Mouse (Mus musculus): Measurements from ENCODE around the gene Rpl36a-ps1. TPM values are rescaled to one million over a fixed set of nuclear protein-coding genes. Genes with fewer than 3 reads are reported as not detected.

Gene Rpl36a-ps1
- total and polyA plus RNA-seq, 3 experiments = 6.2 to 73.7 (median 57.6) TPM

DNA sequence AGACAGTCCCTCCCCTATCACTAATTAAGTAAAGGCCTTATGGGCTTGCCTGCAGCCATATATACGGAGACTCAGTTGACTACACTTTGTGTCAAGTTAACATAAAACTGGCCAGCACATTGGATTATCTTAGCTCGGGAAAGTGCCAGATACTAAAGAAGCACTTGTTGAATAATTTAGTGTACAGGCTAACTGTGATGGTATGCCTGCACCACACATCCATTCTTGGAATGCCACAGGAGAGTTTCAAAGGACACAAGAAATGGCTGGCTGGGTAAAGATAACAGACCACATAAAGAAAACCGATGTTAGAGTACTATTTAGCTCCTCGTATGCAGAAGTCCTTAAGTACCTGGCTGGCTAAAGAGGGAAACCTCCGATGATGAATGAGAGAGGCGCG lies 24.6 kb upstream of the Rpl36a-ps1 start:
- in situ Hi-C loops (cut with MboI; ENCODE audit: low pct_ligation_motif_present, low pct_unique_long_range_greater_than_20kb, low sequenced_read_pairs) (no loop called here), dilution Hi-C loops (cut with MboI; ENCODE audit: extremely low pct_ligation_motif_present, extremely low pct_unique_long_range_greater_than_20kb, low sequenced_read_pairs) (no loop called here)
- no peak overlapping the region for H3K4me2 ChIP-seq (ENCODE audit: insufficient read depth, low read depth, poor library complexity, severe bottlenecking)
- H3K4me3 ChIP-seq (replicated peaks in 1 of 3; ENCODE audit: low read depth in 2 of 3, low read length in 2 of 3, poor library complexity in 1 of 3) = no peak overlapping the region
- H3K9ac ChIP-seq (ENCODE audit: insufficient read depth, low read depth) = no peak overlapping the region
- H3K9me3 ChIP-seq (replicated peaks; ENCODE audit: low read length) = no peaks in the 10 kb centered on the region
- H3K36me3 ChIP-seq (replicated peaks in 1 of 2; ENCODE audit: control insufficient read depth in 1 of 2, insufficient read depth in 1 of 2, low read length in 1 of 2) = no peaks in the 10 kb centered on the region
- DNase-seq (ENCODE audit: extremely low read depth) = no peak
- no peaks in the 10 kb centered on the region for H3K79me2 ChIP-seq (replicated peaks; ENCODE audit: control insufficient read depth, extremely low read depth, insufficient read depth, poor library complexity, severe bottlenecking)
- TF ChIP-seq ZMIZ1 (IDR thresholded peaks at IDR 0.05; ENCODE audit: low read depth, low read length) (no peak), MXI1 (IDR thresholded peaks at IDR 0.05; ENCODE audit: low read depth, low read length) (no peak), MAZ (IDR thresholded peaks at IDR 0.05; ENCODE audit: low read depth, low read length) (no peak), TBP (conservative IDR thresholded peaks at IDR 0.05; ENCODE audit: low read depth, low read length) (no peak), MYC (IDR thresholded peaks at IDR 0.05; ENCODE audit: low read depth, low read length) (no peak), JUND (conservative IDR thresholded peaks at IDR 0.05; ENCODE audit: low read depth, low read length) (no peak), ZKSCAN1 (IDR thresholded peaks at IDR 0.05; ENCODE audit: borderline replicate concordance, low read depth, low read length) (no peak), KAT2A (IDR thresholded peaks at IDR 0.05; ENCODE audit: insufficient replicate concordance, low read length) (no peak), RAD21 (IDR thresholded peaks at IDR 0.05; ENCODE audit: low read depth, low read length) (no peak), GABPA (IDR thresholded peaks at IDR 0.05; ENCODE audit: insufficient replicate concordance, low read depth, low read length) (no peak), PAX5 (IDR thresholded peaks at IDR 0.05; ENCODE audit: low read length) (no peak), TCF12 (IDR thresholded peaks at IDR 0.05; ENCODE audit: low read depth, low read length) (no peak), BHLHE40 (IDR thresholded peaks at IDR 0.05; ENCODE audit: low read depth, low read length) (no peak), ETS1 (conservative IDR thresholded peaks at IDR 0.05; ENCODE audit: low read depth, low read length) (no peak), ELF1 (IDR thresholded peaks at IDR 0.05; ENCODE audit: low read depth, low read length) (no peak), RCOR1 (conservative IDR thresholded peaks at IDR 0.05; ENCODE audit: low read depth, low read length) (no peak), JUN (IDR thresholded peaks at IDR 0.05; ENCODE audit: insufficient read depth, low read depth, low read length) (no peak), CHD2 (IDR thresholded peaks at IDR 0.05; ENCODE audit: low read length) (no peak)
- no peaks in the 10 kb centered on the region for H3K27me3 ChIP-seq (replicated peaks)
- no peaks in the 10 kb centered on the region for H3K4me1 ChIP-seq (ENCODE audit: control insufficient read depth in 1 of 2, insufficient read depth in 2 of 2)
- H3K27ac ChIP-seq (ENCODE audit: insufficient read depth, low read depth) = no peak overlapping the region

DNA sequence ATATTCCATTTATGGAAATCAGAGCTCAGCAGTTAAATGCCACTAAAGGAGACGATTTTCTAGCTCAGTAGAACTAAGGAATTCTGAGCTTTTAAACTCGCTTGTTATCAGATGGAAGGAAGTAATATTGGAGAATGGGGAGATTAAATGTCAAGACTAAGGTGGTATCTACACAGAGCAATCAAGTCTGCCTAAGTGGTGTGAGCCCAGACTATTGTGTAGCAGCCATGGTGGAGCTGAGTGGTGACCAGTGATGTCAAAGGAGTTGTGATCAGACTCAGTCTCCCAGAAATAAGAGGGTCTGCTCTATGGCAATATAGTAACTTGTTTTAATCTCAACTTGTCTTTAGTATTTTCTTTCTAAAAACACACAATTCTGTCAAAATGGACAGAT lies 16.8 kb upstream of the Rpl36a-ps1 start:
- TF ChIP-seq BHLHE40 (IDR thresholded peaks at IDR 0.05; ENCODE audit: low read depth, low read length) (no peak), HCFC1 (IDR thresholded peaks at IDR 0.05; ENCODE audit: low read depth, low read length) (no peak), MXI1 (IDR thresholded peaks at IDR 0.05; ENCODE audit: low read depth, low read length) (no peak), GABPA (IDR thresholded peaks at IDR 0.05; ENCODE audit: insufficient replicate concordance, low read depth, low read length) (no peak), TBP (conservative IDR thresholded peaks at IDR 0.05; ENCODE audit: low read depth, low read length) (no peak), MYC (IDR thresholded peaks at IDR 0.05; ENCODE audit: low read depth, low read length) (no peak), JUN (IDR thresholded peaks at IDR 0.05; ENCODE audit: insufficient read depth, low read depth, low read length) (no peak), ZNF384 (IDR thresholded peaks at IDR 0.05; ENCODE audit: low read depth, low read length) (no peak), JUND (conservative IDR thresholded peaks at IDR 0.05; ENCODE audit: low read depth, low read length) (no peak), CHD1 (IDR thresholded peaks at IDR 0.05; ENCODE audit: low read depth, low read length) (no peak), MAX (IDR thresholded peaks at IDR 0.05; ENCODE audit: low read length) (no peak), NRF1 (IDR thresholded peaks at IDR 0.05; ENCODE audit: low read depth, low read length) (no peak), NELFE (IDR thresholded peaks at IDR 0.05; ENCODE audit: low read depth, low read length) (no peak), USF2 (conservative IDR thresholded peaks at IDR 0.05; ENCODE audit: low read depth, low read length) (no peak), MAFK (IDR thresholded peaks at IDR 0.05; ENCODE audit: insufficient replicate concordance, low read length) (no peak), ETS1 (conservative IDR thresholded peaks at IDR 0.05; ENCODE audit: low read depth, low read length) (no peak), E2F4 (IDR thresholded peaks at IDR 0.05; ENCODE audit: insufficient replicate concordance, low read depth, low read length) (no peak), PAX5 (IDR thresholded peaks at IDR 0.05; ENCODE audit: low read length) (no peak)
- no peak overlapping the region for H3K27ac ChIP-seq (ENCODE audit: insufficient read depth, low read depth)
- in situ Hi-C loops (cut with MboI; ENCODE audit: low pct_ligation_motif_present, low pct_unique_long_range_greater_than_20kb, low sequenced_read_pairs) = no loop called here
- no peaks in the 10 kb centered on the region for H3K79me2 ChIP-seq (replicated peaks; ENCODE audit: control insufficient read depth, extremely low read depth, insufficient read depth, poor library complexity, severe bottlenecking)
- H3K9me3 ChIP-seq (replicated peaks; ENCODE audit: low read length) = peaks cover 1% of the 10 kb centered on the region
- no peaks in the 10 kb centered on the region for H3K4me1 ChIP-seq (ENCODE audit: control insufficient read depth in 1 of 2, insufficient read depth in 2 of 2)
- dilution Hi-C loops (cut with MboI; ENCODE audit: extremely low pct_ligation_motif_present, extremely low pct_unique_long_range_greater_than_20kb, low sequenced_read_pairs) = no loop called here
- H3K36me3 ChIP-seq (replicated peaks in 1 of 2; ENCODE audit: control insufficient read depth in 1 of 2, insufficient read depth in 1 of 2, low read length in 1 of 2) = no peaks in the 10 kb centered on the region
- no peaks in the 10 kb centered on the region for H3K27me3 ChIP-seq (replicated peaks)
- no peak for DNase-seq (ENCODE audit: extremely low read depth)
- H3K9ac ChIP-seq (ENCODE audit: insufficient read depth, low read depth) = no peak overlapping the region
- no peak overlapping the region for H3K4me2 ChIP-seq (ENCODE audit: insufficient read depth, low read depth, poor library complexity, severe bottlenecking)
- no peak overlapping the region for H3K4me3 ChIP-seq (replicated peaks in 1 of 3; ENCODE audit: low read depth in 2 of 3, low read length in 2 of 3, poor library complexity in 1 of 3)

Measured in CH12.LX (cell line).